Mouse (Mus musculus): ENCODE data around the gene Nt5dc3. TPM values are rescaled to one million over a fixed set of nuclear protein-coding genes. Genes with fewer than 3 reads are reported as not detected.

The Nt5dc3 gene
- 4.3 and 4.7 TPM in 2 replicates for total RNA-seq (2023)

GRCm38 (mm10) chr10:86778398-86779116 lies at the start of gene Nt5dc3:
Gene Nt5dc3, plus strand, starts transcription at chr10:86779005.

GRCm38 (mm10) chr10:86763672-86764071 lies 15.1 kb upstream of the Nt5dc3 start, which contains the start of gene Gm49358:
Gene Gm49358, plus strand, starts transcription at chr10:86763972.

Other genes starting within 250 kb of the Nt5dc3 start
- gene Hsp90b1, start 73.5 kb upstream of the Nt5dc3 start, total RNA-seq (2023) = 253 and 276 TPM in 2 replicates
- gene Ttc41, start 73.2 kb upstream of the Nt5dc3 start, total RNA-seq (2023) = 0.43 and 0.82 TPM in 2 replicates
- gene Gm49358, start 15.0 kb upstream of the Nt5dc3 start, total RNA-seq (2023) = 1.5 TPM in 1 of 2 replicates, not detected in the other
- 0.48 and 1.9 TPM in 2 replicates for gene Stab2, start 229.0 kb downstream of the Nt5dc3 start, total RNA-seq (2023)